Mouse (Mus musculus) urinary bladder, adult 18-20 months (tissue): Measurements from ENCODE around the gene Sfmbt2.
"Not testable (repeated sequence)": the region's sequence is repeated elsewhere in the genome, so short reads cannot be mapped to it uniquely, and the experiment has no call there.

Experiments used
- DNase-seq, 2 experiments: peaks; one replicate each; pipeline ENCODE4 v3.0.0; 2022; ENCODE audit warnings: low spot score in 2 of 2, mixed read lengths in 2 of 2

The Sfmbt2 gene

DNA sequence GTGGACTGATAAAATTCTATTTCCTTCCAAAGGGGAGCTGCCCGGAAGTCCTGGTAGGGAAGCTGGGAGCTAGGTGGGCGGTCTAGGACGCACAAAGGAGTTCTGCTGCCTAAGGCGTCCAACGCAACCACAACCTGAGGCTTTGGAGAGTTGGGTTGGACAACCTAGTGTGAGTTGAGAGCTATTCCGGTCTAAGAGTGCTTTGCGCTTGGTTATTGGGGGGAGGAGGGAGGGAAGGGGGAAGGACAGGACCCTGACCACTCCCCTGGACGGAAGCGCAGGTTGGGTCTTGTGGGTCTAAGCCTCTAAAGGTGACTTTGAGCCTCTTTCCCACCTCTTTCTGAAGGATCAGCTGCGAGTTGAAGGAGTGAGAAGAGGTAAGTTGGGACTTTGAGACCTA lies at the start of gene Sfmbt2:
Gene Sfmbt2, plus strand, starts transcription at position 335 of the 400 bp plus-strand sequence.
- no peak for DNase-seq

DNA sequence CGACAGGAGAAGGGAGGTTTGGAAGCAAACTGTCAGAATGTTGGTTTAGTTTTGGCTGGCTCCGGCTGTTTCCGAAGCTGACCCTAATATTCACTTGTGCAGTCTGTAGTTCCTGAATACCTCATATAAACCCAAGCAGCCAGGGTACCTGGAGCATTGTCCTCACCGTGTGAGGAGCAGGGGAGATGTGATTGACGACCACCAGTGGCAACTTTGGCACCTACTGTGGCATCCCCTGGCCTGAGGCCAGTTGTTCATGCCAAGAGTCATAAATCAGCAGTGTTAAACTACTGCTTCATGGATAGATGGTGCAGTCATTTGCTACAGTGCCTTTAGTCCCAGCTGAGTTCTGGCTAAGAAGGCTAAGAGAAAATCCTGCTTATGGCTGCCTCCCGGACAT lies 49.2 kb upstream of the Sfmbt2 start:
- no peak for DNase-seq

DNA sequence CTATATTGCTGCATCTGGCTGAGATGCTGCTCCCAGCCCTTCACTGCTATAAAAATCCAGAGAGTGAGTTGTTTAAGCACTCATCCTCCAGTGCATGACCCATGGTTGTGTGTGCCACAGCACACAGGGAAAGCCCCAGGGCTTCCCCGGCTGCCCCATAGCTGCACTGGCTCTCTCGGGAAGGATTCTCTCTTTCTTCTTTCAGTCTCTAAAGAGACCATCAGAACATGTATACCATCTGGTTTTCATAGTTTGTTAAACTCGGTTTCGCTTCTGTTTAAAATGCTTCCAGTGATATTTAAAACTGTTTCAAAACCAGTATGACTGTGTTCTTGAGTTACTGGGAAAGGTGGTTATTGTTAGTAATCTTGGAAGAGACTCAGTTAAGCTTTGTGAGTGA lies 47.1 kb upstream of the Sfmbt2 start:
- no peak for DNase-seq

DNA sequence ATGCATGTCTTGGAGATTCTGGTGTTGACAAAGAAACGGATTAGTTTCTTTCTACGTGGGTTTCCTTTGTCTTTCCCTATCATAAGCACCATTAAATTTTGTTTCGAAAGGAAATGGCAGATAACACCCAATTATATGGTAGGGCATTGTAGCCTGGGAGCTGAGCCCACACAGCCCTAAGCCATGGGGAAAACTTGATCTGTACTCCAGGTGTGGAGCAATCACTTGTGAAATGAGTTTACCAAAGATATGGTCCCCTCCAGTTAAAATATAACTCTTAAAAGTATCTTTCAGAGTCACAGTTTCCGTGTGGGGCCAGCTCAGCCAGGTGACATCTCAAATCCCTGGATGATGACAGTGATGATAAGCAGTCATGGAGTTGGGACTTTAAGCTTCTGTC lies 45.3 kb upstream of the Sfmbt2 start:
- DNase-seq: no peak

DNA sequence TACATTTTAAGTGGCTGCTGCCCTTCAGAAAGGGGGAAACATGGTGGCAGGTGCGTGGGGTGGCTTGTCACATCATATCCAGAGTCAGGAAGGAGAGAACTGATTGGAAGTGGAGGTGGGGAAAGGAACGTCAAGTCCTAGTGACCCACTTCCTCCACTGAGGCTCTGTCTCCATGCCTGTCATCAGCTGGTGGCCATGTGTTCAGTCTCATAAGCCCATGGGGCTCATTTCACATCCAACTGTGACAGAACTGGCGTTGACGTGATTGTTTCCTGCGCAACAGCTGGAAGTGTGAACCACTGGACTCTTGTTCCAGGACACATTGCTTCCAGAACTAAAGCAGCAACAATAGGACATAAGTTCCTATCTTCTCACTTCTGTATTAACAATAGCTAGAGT lies 40.1 kb upstream of the Sfmbt2 start:
- DNase-seq: no peak

DNA sequence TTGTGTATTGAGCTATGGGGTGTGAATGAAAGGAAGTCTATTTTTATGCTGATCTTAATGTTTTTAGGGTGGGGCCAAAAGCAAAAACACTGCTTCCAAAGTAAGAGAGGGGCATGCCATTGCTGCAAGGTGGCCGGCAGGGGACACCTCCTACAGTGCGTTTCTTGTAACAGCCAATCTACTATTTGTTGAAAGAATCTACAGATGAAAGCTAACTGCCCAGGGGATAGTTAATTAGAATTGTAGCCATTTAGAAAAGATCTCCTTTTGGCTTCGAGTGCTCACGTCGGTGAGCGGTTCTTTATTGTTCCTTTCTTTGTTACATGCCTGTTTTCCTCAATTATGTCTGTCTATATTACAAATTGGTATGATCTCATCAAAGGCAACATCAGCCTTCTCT lies 36.0 kb upstream of the Sfmbt2 start:
- DNase-seq: no peak

DNA sequence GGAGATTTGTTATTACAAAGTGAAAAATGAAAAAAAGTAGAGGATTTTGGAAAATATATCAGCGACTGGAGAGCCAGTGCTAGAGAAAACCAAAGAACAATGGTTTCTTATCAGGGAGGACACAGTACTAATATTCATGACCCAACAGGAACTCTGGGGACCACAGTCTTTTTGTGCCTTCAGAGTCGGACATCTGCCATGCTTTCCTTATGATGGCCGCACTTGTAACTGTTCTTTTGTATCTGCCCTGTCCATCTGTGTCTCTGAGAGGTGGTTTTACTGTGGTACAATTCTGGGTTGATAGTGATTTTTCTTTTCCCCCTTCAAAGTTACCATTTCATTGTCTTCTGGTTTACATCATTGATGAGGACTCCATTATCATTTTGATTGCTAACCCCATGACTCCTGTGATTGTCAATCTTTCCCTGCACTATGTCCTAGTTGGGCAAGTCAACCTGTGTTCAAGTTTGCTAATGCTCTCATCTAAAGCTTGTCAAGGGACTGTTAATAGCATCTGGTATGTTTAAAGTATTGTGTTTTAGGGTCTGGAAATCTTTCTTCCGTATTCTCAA lies 35.2 kb upstream of the Sfmbt2 start:
- DNase-seq: no peak

DNA sequence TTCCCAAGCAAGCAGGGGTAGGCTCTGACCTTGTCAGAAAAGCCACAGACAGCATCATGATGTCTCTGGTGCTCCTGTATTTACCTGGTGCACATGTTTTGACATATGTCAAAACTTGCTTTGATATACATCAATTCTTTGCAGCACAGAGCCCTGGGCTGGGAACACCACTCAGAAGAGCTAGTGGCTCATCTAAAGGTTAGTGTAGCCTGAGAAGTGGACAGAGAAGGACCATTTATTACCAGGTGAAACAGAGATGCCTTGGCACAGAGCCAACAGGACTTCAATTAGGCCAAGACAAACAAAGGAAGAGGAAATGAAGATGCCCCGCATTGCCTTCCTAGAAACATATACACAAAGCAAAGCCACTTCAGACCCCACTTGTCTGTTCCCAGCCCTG lies 30.3 kb upstream of the Sfmbt2 start:
- no peak for DNase-seq

DNA sequence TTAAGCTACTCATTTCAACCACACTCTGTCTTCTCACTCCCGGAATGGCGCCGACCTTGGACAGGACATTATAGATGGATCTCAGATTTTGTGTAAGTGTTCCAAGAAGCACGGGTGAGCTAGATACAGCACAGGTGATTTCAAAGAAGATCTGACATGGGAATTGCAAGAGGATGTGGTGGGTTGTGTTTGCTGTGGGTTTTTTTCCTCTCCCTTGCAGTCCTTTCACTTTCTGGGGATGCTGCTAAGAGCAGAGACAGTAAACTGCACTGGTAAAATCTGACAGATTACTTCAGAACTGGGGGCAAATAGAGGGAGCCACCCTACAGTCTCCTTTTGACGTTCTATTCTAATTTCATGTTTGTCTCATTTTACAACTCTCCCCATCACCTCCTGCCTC lies 26.8 kb upstream of the Sfmbt2 start:
- no peak for DNase-seq

DNA sequence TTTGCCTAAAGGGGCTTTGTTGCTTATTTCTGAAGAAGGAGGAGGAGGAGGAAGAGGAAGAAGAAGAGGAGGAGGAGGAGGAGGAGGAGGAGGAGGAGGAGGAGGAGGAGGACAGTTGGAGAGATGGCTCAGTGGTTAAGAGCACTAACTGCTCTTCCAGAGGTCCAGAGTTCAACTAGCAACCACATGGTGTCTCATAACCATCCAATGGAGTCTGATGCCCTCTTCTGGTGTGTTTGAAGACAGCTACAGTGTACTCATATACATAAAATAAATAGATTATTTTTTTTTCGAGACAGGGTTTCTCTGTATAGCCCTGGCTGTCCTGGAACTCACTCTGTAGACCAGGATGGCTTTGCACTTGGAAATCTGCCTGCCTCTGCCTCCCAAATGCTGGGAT lies 26.2 kb upstream of the Sfmbt2 start:
- not testable (repeated sequence) for DNase-seq

DNA sequence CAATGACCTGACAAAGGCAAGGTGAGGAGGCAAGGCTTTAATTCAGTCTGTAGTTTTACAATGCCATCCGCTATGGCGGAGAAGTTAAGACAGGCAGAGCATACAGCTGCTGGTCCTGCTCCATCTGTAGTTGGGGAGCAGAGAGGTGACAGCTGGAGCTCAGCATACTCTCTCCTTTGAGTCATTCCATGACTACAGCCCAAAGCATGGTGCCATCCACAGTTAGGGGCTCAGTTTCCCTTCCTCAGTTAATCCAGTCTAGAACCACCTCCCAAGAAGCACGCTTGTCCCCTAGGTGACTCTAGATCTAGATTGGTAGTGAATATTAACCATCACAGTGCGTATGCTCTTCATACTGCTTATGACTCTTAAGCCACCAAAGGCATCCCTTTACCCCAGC lies 23.1 kb upstream of the Sfmbt2 start:
- no peak for DNase-seq

DNA sequence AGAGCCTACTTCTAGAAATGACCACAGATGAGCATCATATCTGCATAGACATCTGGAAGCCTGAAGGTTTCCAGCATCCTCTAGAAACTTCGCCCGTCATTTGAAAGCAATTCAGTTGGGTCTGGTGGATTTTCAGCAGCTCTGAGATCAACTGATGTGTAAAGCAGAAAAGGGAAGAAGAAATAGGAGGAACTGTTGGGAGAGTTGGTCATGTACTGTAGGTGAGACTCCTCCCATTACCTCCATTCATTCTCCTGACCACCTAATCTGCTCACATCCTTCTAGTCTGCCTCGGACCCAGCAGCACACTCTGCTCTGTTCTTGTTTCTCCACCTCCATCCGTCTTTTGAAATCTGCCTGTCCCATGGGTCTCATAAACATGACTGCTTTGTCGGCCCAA lies 22.3 kb upstream of the Sfmbt2 start:
- DNase-seq: no peak

DNA sequence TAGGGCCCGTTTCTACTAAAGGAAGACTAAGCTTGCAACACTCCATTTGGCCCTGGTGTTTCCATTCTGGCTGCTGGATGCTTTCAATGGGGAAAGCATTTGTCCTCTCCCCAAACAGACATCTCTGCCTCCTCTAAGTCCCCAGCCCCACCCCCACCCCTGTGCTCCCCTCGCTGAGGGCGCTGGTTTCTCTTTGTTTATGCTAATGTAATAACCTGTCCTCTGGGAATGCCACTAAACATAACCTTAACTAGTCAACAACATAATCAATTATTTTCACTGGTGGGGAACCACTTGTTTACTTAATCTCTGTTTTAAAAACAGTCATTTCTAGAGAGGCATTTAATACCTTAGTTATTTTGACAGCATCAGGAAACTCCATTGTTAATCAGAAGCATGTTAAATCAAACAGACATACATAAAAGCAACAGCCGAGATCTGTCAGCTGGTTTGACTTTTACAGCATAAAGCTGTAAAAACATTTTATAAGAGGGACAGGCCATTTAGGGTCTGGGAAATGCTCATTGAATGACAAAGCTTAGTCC lies 20.0 kb upstream of the Sfmbt2 start:
- DNase-seq: no peak

DNA sequence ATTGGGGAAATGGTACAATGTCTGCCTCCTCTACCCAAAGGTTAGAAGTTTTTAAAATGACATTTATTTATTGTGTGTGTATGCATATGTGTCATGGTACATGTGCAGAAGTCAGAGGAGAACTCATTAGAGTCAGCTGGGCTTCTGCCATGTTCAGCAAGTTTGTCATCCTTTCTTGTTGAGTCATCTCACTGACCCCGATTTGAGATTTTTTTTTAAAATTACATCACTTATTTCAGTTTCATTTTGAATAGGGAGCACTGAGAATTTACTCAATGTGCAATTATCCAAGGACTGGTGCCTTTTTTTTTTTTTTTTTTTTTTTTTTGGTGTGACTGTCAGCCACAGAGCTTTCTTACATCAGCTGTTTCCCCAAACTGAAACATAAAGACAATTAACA lies 19.2 kb upstream of the Sfmbt2 start:
- no peak for DNase-seq

DNA sequence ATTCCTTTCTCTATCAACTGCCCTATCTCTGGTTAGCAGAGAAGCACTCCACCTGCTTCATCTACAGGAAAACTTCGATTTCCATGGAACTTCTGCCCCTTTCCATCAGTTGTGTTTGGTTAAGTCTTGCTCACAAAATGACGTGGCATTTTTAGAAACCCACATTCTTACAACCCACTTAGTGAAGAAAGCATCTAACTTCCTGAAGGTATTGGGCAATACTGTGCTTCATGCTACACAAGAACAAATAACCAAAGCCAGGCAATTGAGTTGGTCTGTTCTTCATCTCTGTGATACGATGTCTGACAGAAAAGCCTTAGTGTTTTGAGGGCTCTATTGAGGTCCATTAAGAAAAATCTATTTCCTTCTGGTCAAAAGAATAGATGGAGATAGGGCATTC lies 17.4 kb upstream of the Sfmbt2 start:
- DNase-seq: no peak

DNA sequence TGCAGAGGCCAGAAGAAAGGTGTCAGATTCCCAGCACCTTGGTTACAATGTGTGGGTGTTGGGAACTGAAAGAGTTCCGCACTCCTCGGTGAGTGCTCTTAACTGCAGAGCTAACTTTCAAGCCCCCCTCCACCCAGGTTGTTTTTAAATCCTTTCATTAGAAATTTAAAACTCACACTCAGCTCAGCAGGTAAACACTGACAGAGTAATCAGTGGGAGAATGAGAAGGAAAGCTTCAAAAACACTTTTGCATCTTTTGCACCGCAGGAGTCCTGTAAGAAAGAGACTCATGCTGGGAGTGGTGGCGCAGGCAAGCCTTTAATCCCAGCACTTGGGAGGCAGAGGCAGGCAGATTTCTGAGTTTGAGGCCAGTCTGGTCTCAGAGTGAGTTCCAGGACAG lies 16.4 kb upstream of the Sfmbt2 start:
- no peak for DNase-seq

DNA sequence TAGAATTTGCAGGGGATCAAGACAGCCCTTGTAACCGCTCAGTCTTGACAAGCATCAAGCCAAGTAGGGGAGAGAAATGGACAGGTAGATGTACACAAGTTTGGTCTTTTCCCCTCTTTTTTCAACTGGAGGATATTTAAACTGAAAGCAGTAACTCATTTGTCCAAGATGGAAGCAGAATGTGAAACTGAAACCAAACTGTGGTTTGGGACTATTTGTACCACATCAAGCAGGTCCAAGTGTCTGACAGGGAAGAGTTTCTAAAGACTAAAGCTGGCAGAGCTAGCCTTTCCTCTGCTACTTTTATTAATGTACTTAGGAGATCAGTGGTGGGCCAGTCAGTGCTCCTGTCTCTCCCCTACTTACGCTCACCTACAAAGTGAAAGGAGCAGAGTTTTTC lies 10.4 kb upstream of the Sfmbt2 start:
- DNase-seq: no peak

DNA sequence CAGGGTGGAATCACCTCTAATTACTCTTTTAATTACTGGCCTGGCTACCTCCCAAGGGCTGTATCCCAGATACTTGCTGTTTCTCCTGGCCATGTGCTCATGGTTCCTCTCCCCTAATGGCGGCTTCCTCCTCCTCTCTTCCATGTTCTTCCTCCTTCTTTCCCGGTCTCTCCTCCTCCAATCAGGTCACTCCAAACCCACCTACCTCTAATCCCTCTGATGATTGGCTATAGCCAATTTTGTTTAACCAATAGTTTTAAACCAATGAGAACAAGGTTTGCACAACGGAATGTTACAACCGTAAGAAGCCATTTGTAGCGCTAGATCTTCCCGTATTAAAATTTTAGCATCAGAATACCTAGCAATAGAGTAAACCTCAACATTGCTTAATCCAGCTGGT lies 5.2 kb upstream of the Sfmbt2 start:
- no peak for DNase-seq

DNA sequence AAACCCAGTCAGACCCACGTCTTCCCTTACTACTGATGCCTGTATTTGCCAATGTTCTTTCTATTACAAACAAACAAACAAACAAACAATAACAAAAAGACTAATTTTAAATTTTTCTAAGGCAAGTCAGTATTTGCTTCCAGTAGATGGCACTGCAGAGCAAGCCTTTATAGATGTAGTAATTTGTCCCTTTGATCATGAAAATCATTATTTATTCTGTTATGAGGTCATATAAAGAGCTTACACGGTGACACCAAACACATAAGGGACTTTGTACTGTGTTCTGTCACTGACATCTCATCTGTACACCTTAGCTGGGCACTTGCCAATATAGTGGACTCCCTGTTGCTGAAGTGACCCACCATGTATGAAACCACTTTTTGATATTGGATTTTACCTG lies 4.0 kb upstream of the Sfmbt2 start:
- no peak for DNase-seq

DNA sequence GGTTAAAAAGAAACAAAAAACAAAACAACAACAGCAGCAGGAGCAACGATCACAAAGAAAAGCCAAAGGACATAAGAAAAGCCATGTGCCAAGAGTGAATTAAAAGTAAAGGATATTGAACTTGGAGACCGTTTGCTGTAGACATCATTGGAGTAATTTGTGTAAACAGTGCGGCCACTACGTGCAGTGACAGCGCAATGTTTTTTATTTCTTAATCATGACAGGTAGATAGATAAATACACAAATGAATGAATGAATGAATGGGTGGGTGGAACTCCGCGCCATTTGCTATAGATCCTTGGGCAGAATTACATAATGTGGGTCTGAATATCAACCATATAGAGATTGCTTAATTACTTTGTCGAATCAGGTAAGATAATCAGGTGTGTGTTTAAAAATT lies 634 bp upstream of the Sfmbt2 start:
- no peak for DNase-seq

DNA sequence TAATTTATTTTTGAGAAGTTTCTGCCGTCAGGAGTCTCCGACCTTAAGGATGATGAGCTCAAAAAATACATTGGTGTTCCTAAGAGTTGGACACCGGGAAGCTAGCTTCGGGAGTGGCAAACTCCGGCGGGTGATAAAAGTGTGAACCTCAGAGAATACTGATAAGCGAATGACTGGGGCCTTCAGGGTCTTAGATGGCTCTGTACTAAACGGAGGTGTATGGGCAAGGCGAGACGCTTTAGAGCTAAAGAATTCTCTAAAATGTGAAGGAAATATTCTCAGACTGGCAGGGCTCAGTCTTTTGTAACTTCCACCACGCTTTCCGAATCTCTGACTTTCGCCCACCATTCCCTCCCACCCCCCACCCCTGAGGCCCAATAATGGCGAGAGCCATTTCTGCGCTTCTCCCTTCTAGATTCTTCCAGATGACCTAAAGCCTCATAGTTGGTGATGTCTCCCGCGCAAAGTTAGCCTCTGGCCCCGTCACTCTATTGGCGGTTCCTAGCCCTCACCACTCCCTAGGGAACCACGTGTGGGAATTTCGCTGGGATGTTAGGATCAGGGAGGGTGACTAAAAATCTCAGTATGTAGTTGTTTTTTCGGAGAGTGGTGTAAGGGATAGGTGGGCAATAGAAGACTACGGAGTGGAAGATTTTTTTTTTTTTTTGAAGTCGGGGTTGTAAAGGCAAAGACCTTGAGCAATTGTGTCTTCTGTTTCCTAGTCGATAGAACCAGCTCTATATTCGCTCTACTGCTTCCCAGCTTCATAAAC lies 563 bp downstream of the Sfmbt2 start:
- no peak for DNase-seq

DNA sequence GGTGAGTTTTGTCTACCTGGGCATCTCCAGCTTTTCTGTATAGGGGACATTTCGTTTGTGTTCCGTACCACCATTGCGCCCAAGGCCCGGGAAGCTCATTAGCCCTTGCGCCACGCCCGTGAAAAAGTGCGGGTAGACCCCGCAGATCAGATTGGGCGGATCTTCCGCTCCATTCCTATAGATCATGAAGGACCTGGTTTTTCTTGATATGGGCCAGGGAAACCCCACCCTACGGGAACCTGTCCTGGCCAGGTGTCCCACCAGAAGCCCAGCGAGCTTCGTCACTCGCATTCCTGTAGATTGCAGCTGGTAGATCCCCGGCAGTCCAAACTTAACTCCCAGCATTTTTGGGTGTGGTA lies 1.1 kb downstream of the Sfmbt2 start:
- peak in 1 of 2 experiments; percentile 9 for DNase-seq

DNA sequence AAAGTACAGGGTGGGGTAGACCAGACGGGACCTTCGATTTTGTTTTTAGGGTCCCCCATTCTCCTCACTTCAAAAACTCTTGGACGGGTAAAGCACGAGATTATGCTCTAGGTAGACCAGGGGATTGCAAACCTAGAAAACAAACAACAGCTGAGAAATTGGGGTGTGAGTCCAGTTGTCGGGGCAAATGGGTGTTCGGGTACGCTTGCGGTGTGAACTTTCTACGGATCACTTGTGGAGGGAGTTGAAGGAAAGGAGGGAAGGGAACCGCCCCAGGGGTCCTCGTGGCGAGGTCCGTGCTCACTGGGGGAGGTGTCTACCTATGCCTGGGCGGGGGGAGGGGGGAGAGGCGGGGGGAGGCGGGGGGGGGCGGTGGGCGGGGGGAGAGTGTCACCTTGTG lies 1.6 kb downstream of the Sfmbt2 start:
- DNase-seq: no peak

DNA sequence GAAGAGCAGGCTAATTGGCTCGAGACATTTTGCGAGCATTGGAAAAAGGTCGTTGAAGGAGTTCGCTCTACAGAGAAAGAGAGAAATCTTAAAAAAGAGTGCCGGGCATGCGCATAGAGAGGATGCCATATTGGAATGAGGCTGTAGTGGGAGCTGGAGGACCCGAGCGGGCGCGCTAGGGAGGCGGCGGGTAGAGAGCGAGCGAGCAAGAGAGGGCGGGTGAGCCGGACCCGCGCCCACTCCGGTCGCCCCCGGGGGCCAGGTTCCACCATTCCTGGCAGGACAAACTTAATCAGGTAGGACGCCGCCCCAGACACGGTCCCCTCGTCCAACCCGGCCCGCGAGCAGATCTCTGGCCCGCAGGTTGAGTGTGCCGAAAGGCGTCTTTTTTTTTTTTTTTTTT lies 2.0 kb downstream of the Sfmbt2 start:
- DNase-seq: peak; percentile 20 to 35
